Mouse (Mus musculus): ENCODE measurements at regions not wholly inside any gene's neighbourhood (a gene's known extent, or its start where the extent isn't known, plus 50 kb on each side); places are given as distances from the start of the nearest gene placed in this dataset. TPM values are rescaled to one million over a fixed set of nuclear protein-coding genes. Genes with fewer than 3 reads are reported as not detected.

MicroRNAs encoded in the stretch of these regions (microRNA counts, 519-probe panel; counts per million panel counts)
- not detected for microRNA mmu-miR-1187

Small RNA genes lying in the stretch of these regions (microRNA-seq; reads per million reads assigned to microRNA genes)
- not detected for gene Mir1187

Measured in neural tube, embryonic 14.5 days (tissue).